Mouse (Mus musculus) megakaryocyte, embryonic 14.5 days (primary cell): ENCODE data around the gene Cntln.

ENCODE experiments used
- FLI1 ChIP-seq: IDR thresholded peaks from 2 replicates; pipeline ENCODE4 v1.6.1; 2012; ENCODE audit warnings: low read length, inconsistent platforms, mixed read lengths
- GATA1 ChIP-seq: IDR thresholded peaks from 3 replicates; pipeline ENCODE4 v1.6.1; 2012; ENCODE audit warnings: mixed read lengths, low read length, inconsistent platforms, borderline replicate concordance

DNA sequence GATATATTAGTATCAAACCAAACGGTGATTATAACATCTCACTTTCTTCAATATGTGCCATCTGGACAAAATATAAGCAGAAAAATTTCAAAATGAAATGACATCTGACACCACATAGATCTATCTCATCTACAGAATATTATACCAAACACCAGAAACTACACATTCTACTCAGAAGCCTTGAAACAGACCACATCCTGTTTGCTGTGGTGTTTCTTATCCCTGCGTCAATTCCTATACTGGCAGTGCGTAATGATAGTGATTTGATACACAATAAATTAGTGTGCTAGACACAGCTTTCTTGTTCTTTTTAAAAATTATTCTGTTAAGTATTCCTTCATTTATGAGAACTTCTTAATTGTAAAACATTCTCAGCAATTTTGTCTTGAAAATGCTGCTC, 62.3 kb downstream of the Cntln start:
- TF ChIP-seq GATA1 (no peak), FLI1 (no peak)
